Mouse (Mus musculus) urinary bladder, postnatal 36 days (tissue): ENCODE data around the gene Sycp3.
A peak's percentile ranks its signal among the peaks of the same experiment; 100 is the strongest.
"Not testable (repeated sequence)": the region's sequence is repeated elsewhere in the genome, so short reads cannot be mapped to it uniquely, and the experiment has no call there.

ENCODE experiments used
- DNase-seq, 2 experiments: peaks; one replicate each; pipeline ENCODE4 v3.0.0; 2022; ENCODE audit warnings: low spot score in 2 of 2, mixed read lengths in 1 of 2

Gene Sycp3

GRCm38 (mm10) chr10:88501370-88501769 lies 42.0 kb downstream of the Sycp3 start:
- DNase-seq = no peak

GRCm38 (mm10) chr10:88501886-88502765 lies 42.8 kb downstream of the Sycp3 start:
- DNase-seq = no peak

- DNase-seq = no peak
Measured at GRCm38 (mm10) chr10:88502919-88503318, 43.5 kb downstream of the Sycp3 start.

GRCm38 (mm10) chr10:88503421-88504314 lies 44.3 kb downstream of the Sycp3 start, which contains the start of gene Chpt1:
Gene Chpt1, minus strand, starts transcription at chr10:88504073.
- peak; percentile 74 to 83 for DNase-seq

- no peak for DNase-seq
Measured at GRCm38 (mm10) chr10:88504481-88504880, 45.1 kb downstream of the Sycp3 start.

- DNase-seq = no peak
Measured at GRCm38 (mm10) chr10:88505256-88505655, 45.9 kb downstream of the Sycp3 start.

- no peak for DNase-seq
Measured at GRCm38 (mm10) chr10:88507691-88508143, 48.3 kb downstream of the Sycp3 start.

GRCm38 (mm10) chr10:88510503-88511271 lies 51.3 kb downstream of the Sycp3 start:
- DNase-seq = peak in 1 of 2 experiments; percentile 50

GRCm38 (mm10) chr10:88511355-88511754 lies 52.0 kb downstream of the Sycp3 start:
- no peak for DNase-seq

GRCm38 (mm10) chr10:88513574-88514135 lies 54.3 kb downstream of the Sycp3 start:
- DNase-seq = no peak

GRCm38 (mm10) chr10:88514495-88514894 lies 55.1 kb downstream of the Sycp3 start:
- DNase-seq = peak; percentile 35 to 72

GRCm38 (mm10) chr10:88515049-88515448 lies 55.7 kb downstream of the Sycp3 start:
- DNase-seq = not testable (repeated sequence)

- DNase-seq = no peak
Measured at GRCm38 (mm10) chr10:88522795-88523194, 63.4 kb downstream of the Sycp3 start.
